In the genomic region with DNA sequence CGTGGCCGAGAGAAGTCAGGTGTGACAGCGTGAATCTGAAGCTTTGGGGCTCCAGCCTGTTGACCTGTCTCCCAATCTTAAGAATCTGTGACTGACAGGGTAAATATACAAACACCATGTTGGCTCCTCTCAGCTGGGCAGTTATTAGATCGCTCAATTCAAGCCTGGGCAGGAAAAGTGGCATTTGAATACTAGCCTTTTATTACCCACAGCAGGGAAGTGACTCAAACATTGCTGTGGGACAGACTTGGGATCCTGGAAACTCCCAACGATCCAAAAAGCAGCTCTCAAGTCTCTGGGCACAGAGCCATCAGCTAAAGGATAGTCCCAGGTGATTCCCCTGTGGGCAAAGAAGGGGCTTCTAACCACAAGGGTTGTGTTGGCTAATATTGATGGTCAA, we compare ENCODE assay signal across 24 mouse cellular contexts. TPM values are rescaled to one million over a fixed set of nuclear protein-coding genes. Genes with fewer than 3 reads are reported as not detected.
DNase-seq lines count a peak whose midpoint lies in the region; ATAC-seq and TF ChIP-seq lines count a peak whose summit lies in the region.
"Had no signal": no experiment of that assay in that cellular context is flagged by ENCODE, and none has a peak within 500 bp of the region (broad histone marks: within the 10 kb centered on the region; RNA-seq: fewer than 3 reads in every experiment).

No protein-coding gene starts in this region.

- H3K36me3 ChIP-seq in heart, embryonic 10.5 days: no peaks in the 10 kb centered on the region
- no peaks in the 10 kb centered on the region for H3K36me3 ChIP-seq in midbrain, embryonic 11.5 days (ENCODE audit: control insufficient read depth, insufficient read depth, low read length)
- H3K36me3 ChIP-seq in midbrain, embryonic 16.5 days (ENCODE audit: control insufficient read depth, insufficient read depth, low read length): no peaks in the 10 kb centered on the region
- H3K36me3 ChIP-seq: embryonic facial prominence, embryonic 10.5 days; forebrain, embryonic 10.5 days; G1E; heart, embryonic 13.5 days had no signal

- CTCF ChIA-PET in Patski (lab: Charles Lee): interaction anchor here (0.8 to 1.5 kb wide), 4 partner anchors 9 to 56 kb away, joined by 3 to 5 read pairs (median 3); no protein-coding TSS in a partner anchor

- POLR2A ChIA-PET in Patski (lab: Charles Lee): interaction anchor here (0.5 to 0.9 kb wide), 2 partner anchors 53 to 113 kb away, joined by 3 read pairs; no protein-coding TSS in a partner anchor

- peak; percentile 74 for DNase-seq in heart, adult 11 months
- DNase-seq in heart, embryonic 10.5 days (ENCODE audit: low spot score): no peak
- peak; percentile 17 for DNase-seq in midbrain, embryonic 11.5 days (ENCODE audit: low spot score, missing footprints)
- peak; percentile 84 for DNase-seq in Patski (ENCODE audit: low read depth, low spot score)
- no peak for DNase-seq in adrenal gland, postnatal 36 days
- no peak for DNase-seq in neural tube, embryonic 10.5 days (ENCODE audit: extremely low spot score, low spot score)
- DNase-seq: adrenal gland, adult 2 months; adrenal gland, postnatal 25 days; cerebellum, adult 2 months; cerebellum, postnatal 10 days; gastrocnemius, postnatal 14 days; heart, postnatal 36 days had no signal

- peaks cover 8% of the 10 kb centered on the region; the same call in 1 of the 2 replicates for H3K4me1 ChIP-seq in heart, embryonic 10.5 days
- no peaks in the 10 kb centered on the region for H3K4me1 ChIP-seq in midbrain, embryonic 11.5 days (ENCODE audit: control insufficient read depth, insufficient read depth, low read length)
- no peaks in the 10 kb centered on the region for H3K4me1 ChIP-seq in midbrain, embryonic 16.5 days (ENCODE audit: control insufficient read depth, insufficient read depth, low read length)
- H3K4me1 ChIP-seq: embryonic facial prominence, embryonic 10.5 days had no signal

- H3K4me2 ChIP-seq in midbrain, embryonic 11.5 days: no peak overlapping the region
- no peak overlapping the region for H3K4me2 ChIP-seq in midbrain, embryonic 16.5 days (ENCODE audit: low read length)
- H3K4me2 ChIP-seq: heart, embryonic 13.5 days had no signal

- ATAC-seq in midbrain, embryonic 11.5 days (ENCODE audit: low FRiP score): no peak
- ATAC-seq in midbrain, embryonic 16.5 days: no peak
- ATAC-seq in Patski: peak; percentile 51
- ATAC-seq: forebrain, embryonic 14.5 days; hindbrain, embryonic 16.5 days had no signal

- H3K27me3 ChIP-seq in heart, embryonic 10.5 days (ENCODE audit: insufficient read depth, poor library complexity, severe bottlenecking): peaks cover 6% of the 10 kb centered on the region; the same call in 1 of the 2 replicates
- H3K27me3 ChIP-seq in midbrain, embryonic 11.5 days (ENCODE audit: control insufficient read depth, insufficient read depth, low read length): no peaks in the 10 kb centered on the region
- no peaks in the 10 kb centered on the region for H3K27me3 ChIP-seq in midbrain, embryonic 16.5 days (ENCODE audit: control insufficient read depth, insufficient read depth, low read depth, low read length)
- H3K27me3 ChIP-seq in Patski: peaks cover 8% of the 10 kb centered on the region

- no peaks in the 10 kb centered on the region for H3K9me3 ChIP-seq in heart, embryonic 10.5 days
- H3K9me3 ChIP-seq in midbrain, embryonic 11.5 days (ENCODE audit: control insufficient read depth, low read length): no peaks in the 10 kb centered on the region
- no peaks in the 10 kb centered on the region for H3K9me3 ChIP-seq in midbrain, embryonic 16.5 days (replicated peaks; ENCODE audit: control insufficient read depth, low read length, poor library complexity, severe bottlenecking)
- H3K9me3 ChIP-seq: embryonic facial prominence, embryonic 10.5 days; forebrain, embryonic 10.5 days; G1E; heart, embryonic 13.5 days had no signal

- no peak overlapping the region for H3K27ac ChIP-seq in heart, embryonic 10.5 days
- no peak overlapping the region for H3K27ac ChIP-seq in midbrain, embryonic 11.5 days (ENCODE audit: low read depth, low read length)
- H3K27ac ChIP-seq in midbrain, embryonic 16.5 days (ENCODE audit: low read length): no peak overlapping the region
- H3K27ac ChIP-seq: embryonic facial prominence, embryonic 10.5 days; forebrain, embryonic 10.5 days; heart, embryonic 13.5 days had no signal

- no peak overlapping the region for H3K9ac ChIP-seq in midbrain, embryonic 11.5 days (ENCODE audit: low read length)
- H3K9ac ChIP-seq in midbrain, embryonic 16.5 days (ENCODE audit: low read depth, low read length): no peak overlapping the region
- H3K9ac ChIP-seq: heart, embryonic 13.5 days had no signal

- H3K4me3 ChIP-seq in heart, embryonic 10.5 days: no peak overlapping the region
- no peak overlapping the region for H3K4me3 ChIP-seq in midbrain, embryonic 11.5 days (ENCODE audit: low read depth, low read length)
- no peak overlapping the region for H3K4me3 ChIP-seq in midbrain, embryonic 16.5 days (ENCODE audit: low read depth, low read length)
- H3K4me3 ChIP-seq: embryonic facial prominence, embryonic 10.5 days; forebrain, embryonic 10.5 days; heart, embryonic 13.5 days had no signal

- TF ChIP-seq CTCF in Patski (IDR thresholded peaks at IDR 0.05): no peak

- WGBS in heart, embryonic 10.5 days: 66% methylated on average over 5 of the region's 5 CpGs
- 45% methylated on average over 5 of the region's 5 CpGs for WGBS in midbrain, embryonic 11.5 days
- WGBS in midbrain, embryonic 16.5 days: 28% methylated on average over 5 of the region's 5 CpGs

- in situ Hi-C loops in Patski (cut with MboI; ENCODE audit: low pct_unique_long_range_greater_than_20kb): no loop called here

RNA-seq across cellular contexts. Expression of gene Pllp, which starts 18.5 kb away (rescaled TPM):
- polyA plus RNA-seq in heart, embryonic 10.5 days (2016; fragmentation: Nextera tagmentation; extraction: Ambion mirVana): 0.20 and 1.1 TPM in 2 replicates
- polyA plus RNA-seq in midbrain, embryonic 11.5 days (2014; fragmentation: Nextera tagmentation; extraction: Ambion mirVana): 0.66 TPM in 1 of 2 replicates, not detected in the other
- 1.7 and 3.4 TPM in 2 replicates for polyA plus RNA-seq in midbrain, embryonic 16.5 days (2015; fragmentation: Nextera tagmentation; extraction: Ambion mirVana)
- 0.56 TPM for polyA plus RNA-seq in Patski (2021)
- total RNA-seq in adrenal gland, postnatal 36 days (2021): under 1 TPM; 0.82 to 0.99 TPM
- polyA plus RNA-seq: G1E had no signal

RNA-seq across cellular contexts. Expression of gene Ccl22, which starts 30.8 kb away (rescaled TPM):
- polyA plus RNA-seq in heart, embryonic 10.5 days (2016; fragmentation: Nextera tagmentation; extraction: Ambion mirVana): not detected in 2 replicates
- polyA plus RNA-seq in midbrain, embryonic 11.5 days (2014; fragmentation: Nextera tagmentation; extraction: Ambion mirVana): not detected in 2 replicates
- not detected in 2 replicates for polyA plus RNA-seq in midbrain, embryonic 16.5 days (2015; fragmentation: Nextera tagmentation; extraction: Ambion mirVana)
- polyA plus RNA-seq in Patski (2021): not detected
- not detected for total RNA-seq in adrenal gland, postnatal 36 days (2021)
- total RNA-seq: adrenal gland, adult 2 months; adrenal gland, postnatal 25 days; gastrocnemius, postnatal 14 days; heart, adult 8-10 months; heart, postnatal 36 days had no signal
- polyA plus RNA-seq: embryonic facial prominence, embryonic 10.5 days; embryonic facial prominence, embryonic 14.5 days; forebrain, embryonic 10.5 days; forebrain, embryonic 14.5 days; heart, embryonic 13.5 days; heart, postnatal 0 days; hindbrain, embryonic 11.5 days; hindbrain, embryonic 16.5 days; intestine, embryonic 14.5 days had no signal

RNA-seq across cellular contexts. Expression of gene Arl2bp, which starts 48.2 kb away (rescaled TPM):
- 131 and 141 TPM in 2 replicates for polyA plus RNA-seq in heart, embryonic 10.5 days (2016; fragmentation: Nextera tagmentation; extraction: Ambion mirVana)
- polyA plus RNA-seq in midbrain, embryonic 11.5 days (2014; fragmentation: Nextera tagmentation; extraction: Ambion mirVana): 94.6 and 108 TPM in 2 replicates
- 179 and 183 TPM in 2 replicates for polyA plus RNA-seq in midbrain, embryonic 16.5 days (2015; fragmentation: Nextera tagmentation; extraction: Ambion mirVana)
- polyA plus RNA-seq in Patski (2021): 103 TPM
- total RNA-seq in adrenal gland, postnatal 36 days (2021): 10 to 100 TPM; 71.0 to 73.8 TPM

RNA-seq across cellular contexts. Expression of gene Cx3cl1, which starts 57.3 kb away (rescaled TPM):
- 6.2 and 11.0 TPM in 2 replicates for polyA plus RNA-seq in heart, embryonic 10.5 days (2016; fragmentation: Nextera tagmentation; extraction: Ambion mirVana)
- 9.4 and 10.4 TPM in 2 replicates for polyA plus RNA-seq in midbrain, embryonic 11.5 days (2014; fragmentation: Nextera tagmentation; extraction: Ambion mirVana)
- 38.4 and 55.8 TPM in 2 replicates for polyA plus RNA-seq in midbrain, embryonic 16.5 days (2015; fragmentation: Nextera tagmentation; extraction: Ambion mirVana)
- polyA plus RNA-seq in Patski (2021): 38.7 TPM
- 10 to 100 TPM; 26.2 to 35.5 TPM for total RNA-seq in adrenal gland, postnatal 36 days (2021)
- polyA plus RNA-seq: G1E had no signal

Comparison
In these comparisons a context has a peak if more than half of its experiments do, and no peak if none do; other contexts are left out.
1. DNase-seq: peak in heart, adult 11 months (single experiment), midbrain, embryonic 11.5 days (single experiment) and Patski (single experiment); none in heart, embryonic 10.5 days (single experiment), adrenal gland, postnatal 36 days (0 of 2) and neural tube, embryonic 10.5 days (single experiment).